Mouse (Mus musculus) 3T3-L1 (cell line): ENCODE measurements around the gene Tbx2.
A peak's percentile ranks its signal among the peaks of the same experiment; 100 is the strongest.

ENCODE experiments used
- DNase-seq: peaks from one replicate; pipeline ENCODE4 v3.0.0-alpha.2; 2015; ENCODE audit warnings: low read depth, low spot score

Gene Tbx2

DNA sequence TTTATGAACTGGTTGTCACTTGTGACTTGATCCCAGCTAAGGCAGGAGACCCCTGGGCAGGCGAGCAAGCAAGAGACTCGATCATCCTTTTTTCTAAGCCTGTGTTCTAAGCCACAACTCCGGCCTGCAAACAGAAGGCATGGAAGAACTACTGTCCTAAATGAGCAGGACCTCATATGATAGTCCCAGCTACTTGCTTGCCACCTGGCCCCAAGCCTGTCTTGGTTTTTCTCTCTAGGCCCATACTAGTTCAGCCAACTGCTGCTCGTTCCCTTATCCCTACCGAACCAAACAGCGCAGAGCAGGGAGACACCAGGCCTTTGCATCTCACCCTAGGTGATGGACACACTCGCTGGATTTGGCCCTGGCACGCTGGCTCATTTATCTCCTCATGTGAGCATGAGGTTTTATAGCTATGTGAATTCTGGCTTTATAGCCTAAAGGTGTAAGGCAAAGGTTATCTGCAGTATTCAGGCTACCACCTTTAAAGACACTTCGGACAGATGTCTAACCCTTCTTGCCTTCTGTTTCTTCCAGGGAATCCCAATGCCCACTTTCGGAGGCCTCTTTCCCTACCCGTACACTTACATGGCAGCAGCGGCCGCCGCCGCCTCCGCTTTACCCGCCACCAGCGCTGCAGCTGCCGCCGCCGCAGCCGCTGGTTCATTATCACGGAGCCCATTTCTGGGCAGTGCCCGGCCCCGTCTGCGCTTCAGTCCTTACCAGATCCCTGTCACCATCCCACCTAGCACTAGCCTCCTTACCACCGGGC is 7.9 kb downstream of the Tbx2 start:
- no peak for DNase-seq

DNA sequence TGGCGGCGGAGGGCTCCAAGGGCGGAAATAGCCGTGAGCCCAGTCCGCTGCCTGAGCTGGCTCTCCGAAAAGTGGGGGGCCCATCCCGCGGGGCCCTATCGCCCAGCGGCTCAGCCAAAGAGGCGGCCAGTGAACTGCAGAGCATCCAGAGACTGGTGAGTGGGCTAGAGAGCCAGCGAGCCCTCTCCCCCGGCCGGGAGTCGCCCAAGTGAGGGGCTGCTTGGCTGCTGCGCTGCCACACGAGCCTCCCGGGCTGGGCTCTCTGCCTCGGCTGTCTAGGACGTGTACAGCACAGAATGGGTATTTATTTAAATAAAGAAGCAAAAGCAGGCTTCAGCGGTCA is 8.4 kb downstream of the Tbx2 start:
- no peak for DNase-seq

GRCm38 (mm10) chr11:85841211-85841681 is 8.9 kb downstream of the Tbx2 start:
- DNase-seq = no peak

DNA sequence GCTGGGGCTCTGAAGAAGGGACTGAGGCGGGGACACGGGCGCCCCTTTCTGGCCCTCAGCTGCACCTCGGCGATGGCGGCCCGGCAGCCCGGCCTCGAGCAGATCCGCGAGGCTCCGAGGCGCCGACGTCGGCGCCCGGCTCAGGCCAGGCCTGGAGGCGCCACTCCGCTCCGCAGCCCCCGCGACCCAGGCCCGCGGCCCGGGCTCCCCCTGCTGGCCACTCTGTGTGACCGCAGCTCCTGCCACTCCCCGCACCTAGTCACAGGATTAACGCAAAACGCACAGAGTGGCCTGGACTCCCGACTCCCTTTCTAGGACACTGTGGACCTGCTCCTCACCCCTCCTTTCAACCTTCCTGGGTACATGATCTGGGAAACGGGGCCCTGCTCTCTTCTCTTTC is 9.6 kb downstream of the Tbx2 start:
- DNase-seq = no peak

- no peak for DNase-seq
Observed at GRCm38 (mm10) chr11:85842596-85843346, 10.4 kb downstream of the Tbx2 start.

- peak; percentile 72 for DNase-seq
Observed at GRCm38 (mm10) chr11:85843347-85843692, 11.0 kb downstream of the Tbx2 start.

DNA sequence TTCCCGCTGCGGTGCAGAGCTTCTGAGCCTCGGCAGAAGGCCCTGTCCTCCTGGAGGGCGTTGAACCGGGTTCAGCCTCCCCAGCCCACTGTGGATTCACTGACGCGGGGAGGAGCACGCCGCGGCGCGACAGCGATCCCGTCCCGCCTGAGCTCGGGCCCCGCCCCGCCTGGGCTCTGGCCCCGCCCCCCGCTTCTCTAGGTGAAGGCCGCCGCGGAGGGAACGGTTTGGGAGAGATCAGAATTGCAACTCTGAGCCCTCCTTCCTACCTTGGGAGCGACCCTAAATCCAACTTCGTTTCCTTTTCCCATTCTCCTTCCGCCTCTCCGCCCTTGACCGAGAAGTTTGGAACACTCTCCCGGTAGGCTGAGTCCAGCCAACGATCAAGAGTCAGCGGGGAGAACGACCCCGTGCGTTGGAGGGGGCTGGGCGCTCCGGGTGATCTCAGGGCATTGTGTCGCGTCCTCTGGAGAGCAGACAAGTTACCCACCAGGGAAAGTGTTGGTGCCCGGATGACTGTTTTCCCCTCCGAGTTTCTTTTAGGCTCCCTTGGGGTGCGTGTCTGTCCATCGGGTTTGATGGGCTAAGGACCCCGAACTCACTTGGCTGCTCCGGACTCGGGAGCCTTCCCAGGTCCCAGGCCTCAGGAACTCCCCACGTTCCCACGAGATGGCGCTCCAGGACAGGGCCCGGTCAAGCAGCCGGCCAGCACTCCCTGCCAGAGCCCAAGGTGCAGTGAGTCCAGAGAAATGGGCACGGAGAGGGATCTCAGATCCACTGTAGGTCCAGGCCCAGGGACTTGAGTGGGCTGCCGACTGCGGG is 12.0 kb downstream of the Tbx2 start:
- DNase-seq = peak; percentile 88

DNA sequence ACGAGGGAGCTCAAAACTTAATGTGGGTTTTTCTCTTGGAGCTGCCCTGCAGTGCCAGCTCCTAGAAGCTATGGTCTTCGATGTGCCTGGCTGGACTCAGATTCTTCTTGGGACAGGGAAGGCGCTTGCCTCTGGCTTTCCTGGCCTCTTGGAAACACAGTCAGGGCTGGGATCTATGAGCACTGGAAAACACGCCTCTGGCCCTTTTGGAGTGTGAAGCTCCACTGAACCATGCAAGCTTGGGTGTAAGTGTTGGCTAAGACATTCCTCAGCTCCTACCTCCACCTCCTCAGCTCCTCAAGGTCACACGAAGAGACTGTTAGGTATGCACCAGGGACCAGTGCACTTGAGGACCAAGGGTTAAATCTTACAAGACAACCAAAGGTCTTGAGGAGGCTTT is 12.6 kb downstream of the Tbx2 start:
- DNase-seq = no peak

DNA sequence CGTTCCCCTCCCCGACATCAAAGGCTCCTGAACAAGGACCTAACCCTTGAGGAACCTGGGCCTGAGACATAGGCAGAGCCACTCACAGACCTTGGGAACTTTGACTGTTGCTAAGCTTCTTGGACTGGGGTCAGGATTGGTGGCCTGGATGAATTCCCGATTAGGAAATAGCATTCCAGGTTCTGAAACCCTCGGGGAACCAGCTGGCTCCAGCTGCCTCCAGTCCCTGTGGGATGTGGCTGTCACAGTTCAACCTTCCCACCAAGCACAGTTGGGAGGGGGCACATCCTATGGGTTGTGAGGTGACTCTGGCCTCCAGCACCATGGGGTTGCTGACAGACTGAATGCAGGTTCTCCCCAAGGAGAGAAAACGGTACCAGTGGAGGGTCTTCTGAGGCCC is 13.6 kb downstream of the Tbx2 start:
- no peak for DNase-seq

DNA sequence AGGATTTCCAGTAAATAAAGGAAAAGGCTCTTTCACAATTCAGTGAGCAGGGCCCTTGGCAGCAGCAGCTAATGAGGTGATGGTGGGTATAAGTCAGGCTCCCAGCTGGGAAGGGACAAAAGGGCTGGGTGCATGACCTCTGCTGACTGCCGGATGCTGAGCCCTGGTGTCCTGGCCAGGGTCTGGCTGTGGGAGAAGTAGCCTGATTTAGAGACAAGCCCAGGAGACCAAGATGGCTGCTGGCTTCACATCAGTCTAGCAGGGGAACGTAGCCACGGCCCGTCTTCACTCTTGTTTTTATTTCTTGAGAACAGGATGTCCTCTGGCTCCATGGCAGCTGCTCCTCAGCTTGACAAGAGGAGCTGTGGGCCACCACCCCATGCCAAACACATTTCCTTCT is 14.2 kb downstream of the Tbx2 start:
- no peak for DNase-seq

DNA sequence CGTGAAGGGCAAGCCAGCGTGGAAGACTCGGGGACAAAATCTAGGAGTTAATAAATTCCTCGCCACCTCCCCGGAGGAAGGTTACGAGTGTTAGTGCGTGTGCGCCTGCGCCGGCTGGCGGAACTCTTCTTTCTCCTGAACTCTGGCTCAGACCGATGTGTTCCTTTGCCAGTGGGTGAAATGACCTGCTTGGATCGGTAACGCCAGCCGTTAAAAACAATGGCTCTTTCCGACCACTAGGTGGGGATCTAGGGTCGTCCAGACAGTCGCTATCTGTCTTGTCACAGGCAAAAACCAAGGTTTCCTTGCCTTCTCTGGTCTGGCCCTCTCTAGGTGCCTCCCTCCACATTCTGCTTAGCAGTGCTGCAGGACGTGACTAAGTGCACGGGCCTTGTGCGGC is 16.7 kb downstream of the Tbx2 start:
- DNase-seq = peak; percentile 91

DNA sequence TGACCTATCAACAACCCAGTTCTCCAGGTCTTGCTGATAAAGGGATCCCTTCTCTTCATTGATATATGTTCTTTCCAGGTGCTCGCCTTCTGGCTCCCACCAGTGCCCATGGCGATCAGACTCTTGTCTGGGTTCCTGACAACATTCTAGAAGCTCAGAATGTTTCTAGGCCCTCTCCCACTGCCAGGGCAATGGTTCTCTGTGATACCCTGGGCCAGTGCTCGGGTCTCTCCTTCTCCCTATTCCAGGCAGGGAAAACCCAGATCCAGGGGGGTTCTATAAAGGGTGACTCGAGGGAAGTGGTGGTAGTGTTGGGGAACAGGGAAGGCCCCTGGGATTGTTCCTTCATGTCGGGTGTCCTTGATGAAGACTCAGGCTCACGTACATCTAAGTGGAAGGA is 17.9 kb downstream of the Tbx2 start, which contains the start of gene Gm11444:
Gene Gm11444 (minus strand): TSS at position 101 of the 400 bp plus-strand sequence.
- DNase-seq = no peak

GRCm38 (mm10) chr11:85850758-85851157 is 18.4 kb downstream of the Tbx2 start:
- peak; percentile 19 for DNase-seq

DNA sequence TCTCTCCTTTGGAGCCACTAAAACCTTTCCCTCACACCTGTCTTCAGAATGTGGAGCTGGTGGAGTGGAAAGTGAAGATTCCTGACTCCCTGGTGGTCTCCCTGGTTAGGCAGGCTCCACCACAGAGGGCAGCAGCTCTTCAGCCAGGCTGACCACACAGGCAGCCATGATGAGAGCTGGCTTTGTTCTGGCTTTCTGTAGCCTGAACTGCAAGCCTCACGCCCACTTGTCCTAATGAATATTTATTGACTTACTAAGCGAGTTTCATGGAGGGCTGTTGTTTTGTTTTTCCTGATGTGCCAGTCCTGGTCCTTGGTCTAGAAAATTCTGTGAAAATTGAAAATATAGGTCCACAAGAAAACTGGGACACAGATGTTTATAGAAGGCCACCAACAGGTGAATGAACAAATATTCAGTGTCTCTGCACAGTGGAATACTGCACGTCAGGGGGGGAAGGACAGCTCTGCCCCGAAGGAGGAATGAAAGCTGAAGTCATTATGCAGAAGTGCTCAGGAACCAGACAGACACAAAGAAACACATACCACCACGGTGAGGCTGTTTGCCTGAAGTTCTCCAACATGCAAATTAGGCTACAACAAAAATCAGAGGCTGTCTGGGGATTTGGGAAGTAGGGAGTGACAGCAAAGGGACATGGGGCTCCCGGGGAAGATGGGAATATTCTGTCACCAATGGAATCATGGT is 25.8 kb downstream of the Tbx2 start:
- DNase-seq = no peak

DNA sequence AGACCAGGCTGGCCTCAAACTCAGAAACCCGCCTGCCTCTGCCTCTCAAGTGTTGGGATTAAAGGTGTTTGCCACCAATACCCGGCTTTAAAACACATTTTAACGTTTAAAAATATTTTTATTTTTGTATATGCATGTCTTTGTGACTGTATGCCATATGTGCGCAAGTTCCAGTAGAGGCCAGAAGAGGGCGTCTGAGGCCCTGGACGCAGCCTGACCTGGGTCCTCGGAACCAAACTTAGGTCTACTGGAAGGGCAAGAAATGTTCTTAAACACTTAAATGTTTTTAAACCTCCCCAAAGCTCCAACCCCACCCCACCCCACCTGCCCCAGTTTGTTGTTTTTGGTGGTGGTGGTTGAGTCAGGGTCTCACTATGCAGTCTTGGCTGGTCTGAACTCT is 32.0 kb downstream of the Tbx2 start:
- DNase-seq = peak; percentile 32

DNA sequence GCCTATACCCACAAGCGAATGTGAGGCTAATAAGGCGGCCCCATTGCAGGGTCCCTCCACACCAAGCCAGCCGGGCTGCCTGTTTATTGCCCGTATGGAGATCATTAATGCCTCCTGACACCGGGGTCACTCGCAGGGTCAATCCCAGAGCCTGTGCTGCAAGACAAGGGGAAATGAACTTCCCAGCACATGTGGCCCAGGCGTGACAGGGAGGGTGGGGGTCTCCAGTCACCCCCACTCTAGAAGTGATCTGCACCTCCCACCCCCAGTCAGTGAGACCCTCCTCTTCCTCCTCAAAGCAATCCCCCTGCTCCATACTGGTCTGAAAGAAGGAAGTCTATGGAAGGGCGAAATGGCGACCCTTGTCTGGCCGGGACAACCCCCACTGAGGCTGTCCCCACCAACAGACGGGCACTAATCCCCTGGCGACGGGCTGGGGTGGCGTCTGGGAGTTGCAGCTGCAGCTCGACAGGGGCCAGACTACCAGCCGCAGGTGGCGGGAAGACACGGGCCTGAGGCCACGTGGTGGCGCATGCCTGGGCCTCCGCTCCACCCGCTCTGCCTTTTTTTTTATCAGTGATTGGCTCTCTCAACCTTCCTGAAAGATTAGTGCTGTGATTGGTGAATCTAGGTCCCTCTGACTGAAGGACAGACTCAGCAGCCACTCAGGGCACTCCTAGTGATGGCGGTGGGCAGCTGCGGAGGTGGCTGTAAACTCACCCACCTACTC is 43.9 kb downstream of the Tbx2 start:
- DNase-seq = no peak

- no peak for DNase-seq
Observed at GRCm38 (mm10) chr11:85884498-85884897, 52.1 kb downstream of the Tbx2 start.

DNA sequence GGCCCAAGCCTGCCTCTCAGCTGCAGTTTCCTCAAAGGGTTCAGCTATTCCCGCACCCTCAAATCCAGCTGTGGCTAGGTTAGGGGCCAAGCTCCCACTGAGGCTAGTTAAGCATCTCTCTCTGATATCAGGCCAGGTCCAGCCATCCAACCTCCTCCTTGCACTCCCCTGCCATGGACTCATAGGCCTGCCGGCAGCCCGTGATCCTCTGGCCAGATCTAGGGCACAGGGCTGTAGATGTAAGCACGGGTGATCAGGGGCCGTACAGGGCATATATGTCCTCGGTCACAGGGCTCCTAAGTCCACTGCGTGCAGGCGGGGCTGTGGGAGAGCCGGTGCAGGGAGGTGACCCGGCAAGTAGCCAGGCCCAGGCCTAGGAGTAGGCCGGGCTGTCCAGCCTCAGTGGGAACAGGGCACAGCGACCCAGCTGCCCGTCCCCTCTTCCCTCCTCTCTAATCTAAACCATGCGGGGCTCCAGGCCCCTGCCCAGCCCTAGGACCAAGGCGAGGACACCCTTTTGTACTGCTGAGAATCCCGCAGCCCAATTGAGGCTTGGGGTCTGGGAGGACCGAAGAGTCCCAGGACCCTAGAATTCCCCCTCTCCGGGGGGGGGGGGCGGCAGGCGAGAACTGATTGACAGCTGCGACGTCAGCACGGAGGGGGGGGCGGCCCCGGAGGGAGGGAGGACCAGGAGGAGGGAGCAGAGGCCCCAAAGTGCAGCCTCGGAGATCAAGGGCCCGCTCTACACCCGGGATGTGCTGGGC is 53.5 kb downstream of the Tbx2 start, which contains the start of gene Tbx4:
Gene Tbx4 (plus strand): TSS at position 758 of the 764 bp plus-strand sequence.
- no peak for DNase-seq

- DNase-seq = no peak
Observed at GRCm38 (mm10) chr11:85886429-85886785, 54.1 kb downstream of the Tbx2 start.

- no peak for DNase-seq
Observed at GRCm38 (mm10) chr11:85887273-85887672, 54.9 kb downstream of the Tbx2 start.
